Mouse (Mus musculus) spleen, adult 2 months (tissue): Measurements from ENCODE around the gene Hsph1.

Source experiments
- CTCF ChIP-seq: fragments of 200-500 bp; IDR thresholded peaks from 2 replicates; pipeline ENCODE4 v1.5.1; 2011; ENCODE audit warnings: mild to moderate bottlenecking, inconsistent platforms; ENCODE audit not compliant: insufficient read depth, insufficient read length, insufficient replicate concordance; ENCODE audit errors: extremely low read depth
- POLR2A ChIP-seq: fragments of 200-500 bp; IDR thresholded peaks from 2 replicates; pipeline ENCODE4 v1.6.1; 2011; ENCODE audit warnings: low read depth, low read length, inconsistent platforms

GRCm38 (mm10) chr5:149576977-149577376, 59.2 kb downstream of the Hsph1 start:
- TF ChIP-seq POLR2A: no peak
- TF ChIP-seq CTCF: no peak
